Mouse (Mus musculus): ENCODE results near the gene Sptb. TPM values are rescaled to one million over a fixed set of nuclear protein-coding genes. Genes with fewer than 3 reads are reported as not detected.

Sptb gene
- total RNA-seq, 1 experiment from 2014 or later, result 0.76 TPM

GRCm38 (mm10) chr12:76677068-76677467 is 33.3 kb downstream of the Sptb start:
- no peak for ATAC-seq (replicated peaks; ENCODE audit: insufficient number of reproducible peaks, low FRiP score, low TSS enrichment, poor library complexity, severe bottlenecking)

DNA sequence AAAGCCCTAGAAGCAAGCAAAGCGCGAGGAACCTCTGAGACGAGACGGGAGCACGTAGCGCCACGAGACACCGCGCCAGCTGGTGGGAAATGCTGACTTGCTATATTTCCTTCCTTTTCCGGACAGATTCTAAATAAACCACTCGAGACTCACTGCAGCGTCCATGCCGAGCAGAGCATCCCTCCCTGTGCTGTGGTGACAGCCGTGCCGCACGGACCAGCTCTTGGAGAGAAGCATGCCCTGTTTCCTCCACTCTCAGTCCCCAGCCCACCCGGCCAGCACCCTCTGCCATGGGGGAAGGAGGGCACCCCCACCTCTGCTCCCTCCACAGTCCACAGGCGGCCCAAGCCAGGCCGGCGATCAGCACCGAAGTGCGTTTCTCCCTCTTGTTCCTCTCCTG is 33.9 kb downstream of the Sptb start:
- ATAC-seq (replicated peaks; ENCODE audit: insufficient number of reproducible peaks, low FRiP score, low TSS enrichment, poor library complexity, severe bottlenecking), result no peak

DNA sequence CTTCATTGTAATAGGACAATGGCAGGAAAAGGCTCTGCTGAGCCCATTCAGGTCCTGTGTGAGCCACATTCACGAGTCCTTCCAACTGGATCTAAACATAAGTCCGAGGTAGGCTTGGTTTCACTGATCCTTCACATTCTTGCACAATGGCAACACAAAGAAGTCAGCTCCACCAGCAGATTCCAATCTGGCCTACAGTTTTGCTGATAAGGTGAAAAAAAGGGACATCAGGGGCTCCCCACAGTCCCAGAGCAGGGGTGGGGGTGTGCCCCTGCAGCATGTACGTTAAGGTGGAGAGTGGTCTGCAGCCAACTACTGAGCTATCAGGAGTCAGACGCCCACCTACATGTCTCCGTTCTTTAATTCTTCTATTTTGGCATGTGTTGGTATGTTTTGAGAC is 35.0 kb downstream of the Sptb start:
- no peak for ATAC-seq (replicated peaks; ENCODE audit: insufficient number of reproducible peaks, low FRiP score, low TSS enrichment, poor library complexity, severe bottlenecking)

GRCm38 (mm10) chr12:76673794-76674222 is 36.5 kb downstream of the Sptb start:
- ATAC-seq (replicated peaks; ENCODE audit: insufficient number of reproducible peaks, low FRiP score, low TSS enrichment, poor library complexity, severe bottlenecking), result no peak

GRCm38 (mm10) chr12:76672008-76672407 is 38.3 kb downstream of the Sptb start:
- no peak for ATAC-seq (replicated peaks; ENCODE audit: insufficient number of reproducible peaks, low FRiP score, low TSS enrichment, poor library complexity, severe bottlenecking)

GRCm38 (mm10) chr12:76670533-76671086 is 39.7 kb downstream of the Sptb start:
- no peak for ATAC-seq (replicated peaks; ENCODE audit: insufficient number of reproducible peaks, low FRiP score, low TSS enrichment, poor library complexity, severe bottlenecking)

GRCm38 (mm10) chr12:76669956-76670530 is 40.3 kb downstream of the Sptb start:
- ATAC-seq (replicated peaks; ENCODE audit: insufficient number of reproducible peaks, low FRiP score, low TSS enrichment, poor library complexity, severe bottlenecking), result no peak

DNA sequence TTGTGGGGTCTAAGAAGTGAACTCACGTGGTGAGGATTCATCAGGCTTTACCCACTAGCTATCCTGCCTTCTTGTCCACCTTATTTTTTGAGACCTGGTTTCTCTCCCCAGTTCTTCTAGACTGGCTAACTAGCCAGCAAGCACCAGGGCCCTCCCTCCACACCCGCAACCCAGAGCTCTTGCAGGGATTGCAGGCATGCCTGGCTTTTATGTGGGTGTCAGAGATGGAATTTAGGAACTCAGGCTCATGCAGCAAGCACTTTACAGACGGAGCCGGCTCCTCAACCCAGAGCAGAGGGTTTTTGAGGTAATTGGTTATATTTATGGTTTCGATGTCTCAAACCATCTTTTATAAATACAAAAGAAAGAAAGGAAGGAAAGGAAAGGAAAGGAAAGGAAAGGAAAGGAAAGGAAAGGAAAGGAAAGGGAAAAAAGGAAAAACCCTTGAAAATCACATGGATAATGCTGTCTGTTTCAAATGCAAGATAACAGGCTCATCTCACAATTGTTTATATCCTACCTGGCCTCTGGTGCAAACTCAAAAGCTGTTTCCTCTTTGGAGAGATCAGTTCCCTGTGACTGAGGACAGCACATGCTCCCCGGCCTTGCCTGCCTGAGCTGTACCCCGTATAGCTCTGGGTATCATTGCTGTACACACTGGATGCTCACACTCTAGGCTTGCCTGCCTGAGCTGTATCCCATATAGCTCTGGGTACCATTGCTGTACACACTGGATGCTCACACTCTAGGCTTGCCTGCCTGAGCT is 41.5 kb downstream of the Sptb start:
- no peak for ATAC-seq (replicated peaks; ENCODE audit: insufficient number of reproducible peaks, low FRiP score, low TSS enrichment, poor library complexity, severe bottlenecking)

- no peak for ATAC-seq (replicated peaks; ENCODE audit: insufficient number of reproducible peaks, low FRiP score, low TSS enrichment, poor library complexity, severe bottlenecking)
These were observed 58.5 kb downstream of the Sptb start for GRCm38 (mm10) chr12:76651788-76652345.

DNA sequence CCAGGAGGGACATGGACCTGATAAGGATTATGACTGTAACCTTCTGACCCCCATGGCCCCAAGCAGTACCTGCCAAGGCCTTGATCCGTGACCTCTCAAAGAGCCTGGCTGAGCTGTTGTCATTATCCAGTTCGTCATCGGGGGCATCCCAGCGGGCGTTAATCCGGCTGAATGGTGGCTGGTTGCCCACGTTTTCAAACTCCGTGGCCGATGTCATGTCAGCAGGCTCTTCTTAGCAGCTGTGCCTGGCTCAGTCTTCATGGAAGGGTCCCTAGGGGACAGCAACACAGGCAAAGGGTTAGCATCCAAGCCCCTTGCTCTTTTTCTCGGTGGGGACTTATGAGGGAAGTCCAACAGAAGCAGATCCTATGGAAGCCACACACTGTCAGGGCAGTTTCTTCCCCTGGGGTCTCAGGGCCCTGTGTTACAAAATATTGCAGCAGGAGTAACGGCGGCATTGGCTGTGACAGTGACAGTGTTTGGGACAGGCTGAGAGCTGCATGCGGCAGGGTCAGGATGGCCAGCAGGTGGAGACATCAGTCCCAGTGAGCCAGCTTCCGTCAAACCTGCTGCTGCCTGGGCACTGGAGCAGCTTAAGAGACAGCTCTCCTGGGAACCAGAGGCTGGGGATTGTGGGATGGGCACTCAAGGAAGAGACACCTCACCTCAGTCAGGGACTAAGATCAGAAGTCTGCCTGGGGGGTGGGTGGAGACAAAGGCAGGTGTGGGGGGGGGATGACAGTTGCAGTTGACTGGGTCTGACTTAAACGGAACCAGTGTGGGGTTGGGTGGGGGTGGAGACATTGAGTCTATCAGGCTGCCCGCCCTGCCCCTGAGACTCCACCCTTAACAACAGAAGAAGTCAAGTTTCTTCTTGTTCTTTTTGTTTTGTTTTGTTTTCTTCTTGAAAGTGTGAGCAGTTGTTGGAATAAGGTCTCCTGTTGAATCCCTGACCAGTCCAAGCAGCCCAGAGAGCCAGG is 60.3 kb downstream of the Sptb start:
- ATAC-seq (replicated peaks; ENCODE audit: insufficient number of reproducible peaks, low FRiP score, low TSS enrichment, poor library complexity, severe bottlenecking), result peak; percentile 40; the same call in 1 of the 2 replicates

DNA sequence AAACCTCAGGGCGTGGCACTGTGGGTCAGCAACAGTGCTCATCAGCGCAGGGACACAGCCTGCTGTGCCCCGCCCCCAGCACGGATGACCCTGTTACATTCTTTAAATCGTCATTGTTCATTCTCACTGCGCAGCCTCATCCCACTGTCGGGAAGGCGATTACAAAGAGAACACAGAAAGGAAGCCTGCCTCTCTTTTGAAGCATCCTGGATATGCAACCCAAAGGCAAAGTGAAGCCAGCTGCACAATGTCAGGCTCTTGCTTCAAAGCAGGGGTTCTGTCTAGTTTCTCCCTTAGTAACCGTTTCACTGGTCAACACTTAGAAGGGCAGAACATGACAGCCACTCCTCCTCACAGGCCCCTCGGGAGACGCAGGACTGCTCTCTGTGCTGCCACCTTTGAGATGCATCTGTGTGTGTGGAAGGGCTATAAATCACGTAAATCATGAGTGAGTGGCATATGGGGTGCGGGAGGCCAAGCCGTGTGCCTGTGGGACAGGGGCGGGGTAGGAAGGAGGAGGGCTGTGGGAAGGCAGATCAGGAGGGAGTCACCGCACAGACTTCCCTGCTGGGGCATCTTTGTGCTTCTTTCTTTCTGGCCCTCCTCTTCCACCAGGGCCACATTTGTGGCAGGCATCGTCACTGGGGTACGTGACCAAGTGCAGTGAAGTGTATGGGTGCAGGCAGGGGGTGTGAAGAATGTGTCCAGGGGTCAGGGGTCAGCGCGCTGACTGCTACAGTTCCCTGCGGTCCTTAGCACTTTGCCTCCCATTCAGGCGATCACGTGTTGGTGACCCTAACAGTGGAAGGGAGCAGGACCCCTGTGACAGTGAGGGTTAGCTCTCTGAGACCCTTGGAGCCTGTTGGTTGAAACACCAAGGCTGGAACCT is 64.9 kb downstream of the Sptb start:
- no peak for ATAC-seq (replicated peaks; ENCODE audit: insufficient number of reproducible peaks, low FRiP score, low TSS enrichment, poor library complexity, severe bottlenecking)

GRCm38 (mm10) chr12:76643679-76644078 is 66.7 kb downstream of the Sptb start:
- no peak for ATAC-seq (replicated peaks; ENCODE audit: insufficient number of reproducible peaks, low FRiP score, low TSS enrichment, poor library complexity, severe bottlenecking)

DNA sequence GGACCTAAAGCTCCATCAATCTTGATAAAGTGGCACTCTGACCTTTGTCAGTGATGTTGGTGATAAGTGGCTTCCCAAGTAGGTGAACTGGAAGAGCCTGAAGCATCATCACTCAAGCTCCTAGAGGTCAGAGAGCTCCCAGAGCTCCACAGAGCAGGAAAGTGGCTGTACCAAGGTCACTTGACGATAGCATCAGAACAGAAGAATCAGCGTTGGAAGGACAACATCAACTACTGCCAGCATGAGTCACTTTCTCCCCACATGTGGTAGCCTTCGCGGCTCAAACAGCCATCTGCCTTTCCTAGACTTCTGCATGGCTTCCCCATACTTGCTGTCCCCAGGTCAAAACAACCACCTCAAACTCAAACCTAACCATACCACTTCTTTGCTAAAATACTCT is 67.7 kb downstream of the Sptb start:
- no peak for ATAC-seq (replicated peaks; ENCODE audit: insufficient number of reproducible peaks, low FRiP score, low TSS enrichment, poor library complexity, severe bottlenecking)

DNA sequence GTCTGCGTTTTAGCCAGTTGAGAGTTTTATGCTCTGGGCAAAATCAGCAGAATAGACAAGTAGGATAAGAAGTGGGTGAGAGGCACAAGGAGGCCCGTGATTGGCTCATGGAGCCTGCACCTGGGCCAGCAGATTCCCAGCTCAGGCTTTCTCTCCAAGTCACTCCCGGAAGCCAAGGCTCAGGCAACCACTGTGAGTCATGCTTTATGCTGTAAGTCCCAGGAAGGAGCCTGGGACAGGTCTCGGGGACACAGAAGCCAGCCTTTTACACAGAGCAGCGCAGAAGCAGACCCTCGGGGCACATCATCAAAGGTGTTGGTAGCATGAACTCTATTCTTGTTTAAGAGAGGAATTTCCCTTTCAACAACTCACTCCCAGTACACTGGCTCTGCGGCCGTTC is 69.7 kb downstream of the Sptb start:
- ATAC-seq (replicated peaks; ENCODE audit: insufficient number of reproducible peaks, low FRiP score, low TSS enrichment, poor library complexity, severe bottlenecking), result no peak

DNA sequence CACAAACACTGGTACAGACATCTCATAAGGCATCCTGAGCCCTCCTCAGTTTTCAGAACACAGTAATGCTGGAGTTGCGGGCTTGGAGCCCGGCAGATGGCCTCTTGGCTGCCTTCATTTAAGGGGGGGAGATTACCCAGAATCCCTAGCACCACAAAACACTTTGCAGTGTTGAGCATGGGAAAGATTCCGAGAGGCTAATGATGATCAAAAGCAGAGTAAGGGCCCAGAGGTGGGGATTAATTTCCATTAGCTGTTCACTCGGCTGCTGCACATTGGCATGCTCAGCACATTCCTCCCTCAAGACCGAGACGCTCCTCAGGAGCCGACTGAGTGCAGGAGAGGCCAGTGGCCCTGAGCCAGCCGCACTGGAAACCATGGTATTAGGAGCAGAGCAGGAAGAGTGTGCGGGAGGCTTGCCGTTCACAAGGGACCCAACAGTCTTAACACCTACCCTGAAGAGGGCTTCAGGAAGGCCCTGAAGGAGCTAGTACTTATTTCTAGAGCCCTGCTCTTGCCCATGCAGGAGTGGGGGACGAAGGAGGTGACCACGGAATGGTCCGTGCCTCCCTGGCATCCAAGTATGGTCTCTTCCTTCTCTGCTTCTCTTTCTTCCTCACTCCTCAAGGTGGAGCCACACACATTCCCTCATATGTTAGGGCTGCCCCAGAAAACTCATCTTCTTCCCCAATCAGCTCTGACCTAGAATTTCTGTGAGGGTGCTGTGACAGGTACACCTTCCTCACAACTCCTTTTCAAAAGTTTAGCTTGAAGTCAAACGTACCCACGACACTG is 75.3 kb downstream of the Sptb start:
- no peak for ATAC-seq (replicated peaks; ENCODE audit: insufficient number of reproducible peaks, low FRiP score, low TSS enrichment, poor library complexity, severe bottlenecking)

- ATAC-seq (replicated peaks; ENCODE audit: insufficient number of reproducible peaks, low FRiP score, low TSS enrichment, poor library complexity, severe bottlenecking), result no peak
These were observed 87.0 kb downstream of the Sptb start for GRCm38 (mm10) chr12:76623374-76623773.

DNA sequence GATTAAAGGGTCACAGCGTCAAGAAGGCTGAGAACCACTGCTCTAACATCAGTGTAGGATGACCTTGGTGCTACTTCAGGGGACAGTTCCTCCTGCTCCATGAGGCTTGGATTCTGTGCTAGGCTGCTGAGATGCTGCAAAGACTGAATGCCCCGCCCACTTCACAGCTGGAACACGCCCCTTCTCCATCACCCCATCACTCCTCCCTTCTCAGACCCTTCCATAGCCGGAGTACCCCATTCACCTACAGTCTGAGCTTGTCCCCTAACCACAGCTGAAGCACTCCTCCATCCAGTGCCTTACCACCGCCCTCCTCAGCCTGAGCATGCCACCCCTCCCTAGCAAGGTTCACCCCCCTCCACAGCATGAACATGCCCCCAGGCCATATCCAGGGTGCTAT is 90.5 kb downstream of the Sptb start:
- ATAC-seq (replicated peaks; ENCODE audit: insufficient number of reproducible peaks, low FRiP score, low TSS enrichment, poor library complexity, severe bottlenecking), result no peak

Measured in monocyte, adult 5-6 weeks (primary cell).